Mouse (Mus musculus): ENCODE data around the gene Nudt1. TPM values are rescaled to one million over a fixed set of nuclear protein-coding genes. Genes with fewer than 3 reads are reported as not detected.

The Nudt1 gene
- polyA plus RNA-seq, 1 experiment from 2014 or later = 19.2 TPM

DNA sequence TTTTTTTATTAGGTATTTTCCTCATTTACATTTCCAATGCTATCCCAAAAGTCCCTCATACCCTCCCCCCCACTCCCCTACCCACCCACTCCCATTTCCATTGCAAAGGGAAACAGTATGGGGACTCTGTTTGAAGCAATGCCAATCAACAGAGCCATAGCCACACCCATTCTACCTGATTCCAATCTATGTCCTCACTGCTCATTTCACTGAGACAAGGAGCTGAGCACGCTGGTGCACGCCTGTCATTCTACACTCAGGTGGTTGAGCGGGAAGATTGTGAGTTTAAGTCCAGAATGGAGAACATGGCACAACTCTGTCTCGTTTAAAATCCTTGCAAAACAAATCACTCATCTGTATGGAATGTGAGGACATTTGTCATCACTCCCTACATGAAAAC lies 11.1 kb downstream of the Nudt1 start:
- Histone ChIP-seq H3K4me3 (ENCODE audit: low read depth, low read length) (no peak overlapping the region), H3K27me3 (ENCODE audit: control insufficient read depth, insufficient read depth, low read depth, low read length) (no peaks in the 10 kb centered on the region), H3K27ac (ENCODE audit: low read length) (no peak overlapping the region), H3K36me3 (ENCODE audit: control insufficient read depth, insufficient read depth, low read length) (peaks cover 8% of the 10 kb centered on the region), H3K9me3 (replicated peaks; ENCODE audit: control insufficient read depth, low read length, poor library complexity, severe bottlenecking) (no peaks in the 10 kb centered on the region), H3K4me2 (ENCODE audit: low read length) (no peak overlapping the region), H3K9ac (ENCODE audit: low read depth, low read length) (no peak overlapping the region), H3K4me1 (ENCODE audit: control insufficient read depth, insufficient read depth, low read length) (peaks cover 10% of the 10 kb centered on the region)
- ATAC-seq = no peak
- 70% methylated on average over 4 of the region's 4 CpGs for WGBS

DNA sequence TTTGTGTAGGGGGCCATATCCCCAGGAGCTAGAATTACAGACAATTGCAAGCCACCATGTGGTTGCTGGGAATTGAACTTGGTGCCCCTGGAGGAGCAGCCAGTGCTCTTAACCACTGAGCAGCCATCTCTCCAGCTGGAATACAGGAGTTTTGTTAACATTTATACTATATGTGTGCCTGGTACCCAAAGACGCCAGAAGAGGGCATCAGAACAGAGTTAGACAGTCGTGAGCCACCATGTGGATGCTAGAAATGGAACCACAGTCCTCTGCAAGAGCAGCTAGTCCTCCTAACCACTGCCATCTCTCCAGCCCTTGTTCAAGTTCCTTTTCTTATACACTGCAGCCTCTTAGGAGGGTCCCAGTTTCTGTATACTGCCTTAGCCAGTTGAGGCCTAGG lies 12.2 kb downstream of the Nudt1 start:
- no peak overlapping the region for H3K4me2 ChIP-seq (ENCODE audit: low read length)
- no peak overlapping the region for H3K27ac ChIP-seq (ENCODE audit: low read length)
- H3K9me3 ChIP-seq (replicated peaks; ENCODE audit: control insufficient read depth, low read length, poor library complexity, severe bottlenecking) = no peaks in the 10 kb centered on the region
- ATAC-seq = no peak
- no peak overlapping the region for H3K4me3 ChIP-seq (ENCODE audit: low read depth, low read length)
- no peak overlapping the region for H3K9ac ChIP-seq (ENCODE audit: low read depth, low read length)
- 35% methylated on average over 2 of the region's 2 CpGs for WGBS
- peaks cover 10% of the 10 kb centered on the region for H3K4me1 ChIP-seq (ENCODE audit: control insufficient read depth, insufficient read depth, low read length)
- H3K27me3 ChIP-seq (ENCODE audit: control insufficient read depth, insufficient read depth, low read depth, low read length) = no peaks in the 10 kb centered on the region
- H3K36me3 ChIP-seq (ENCODE audit: control insufficient read depth, insufficient read depth, low read length) = peaks cover 6% of the 10 kb centered on the region; the same call in 1 of the 2 replicates

DNA sequence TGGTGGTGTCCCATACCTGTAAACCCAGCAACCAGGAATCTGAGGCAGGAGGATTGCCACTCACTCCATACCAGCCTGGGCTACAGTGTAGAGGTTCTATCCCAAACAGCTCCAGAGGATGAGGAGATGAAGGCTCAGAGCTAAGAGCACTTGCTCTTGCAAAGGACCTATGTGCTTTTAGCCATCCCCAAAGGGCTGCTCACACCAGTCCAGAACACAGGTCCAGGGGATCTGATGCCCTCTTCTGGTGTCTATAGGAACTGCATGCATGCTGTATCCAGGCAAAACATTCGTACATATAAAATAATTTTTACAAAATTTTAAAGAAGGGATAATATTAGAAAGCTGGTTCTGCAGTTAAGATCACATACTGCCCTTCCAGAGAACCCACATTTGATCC lies 15.2 kb downstream of the Nudt1 start:
- Histone ChIP-seq H3K9ac (ENCODE audit: low read depth, low read length) (no peak overlapping the region), H3K4me2 (ENCODE audit: low read length) (no peak overlapping the region), H3K4me1 (ENCODE audit: control insufficient read depth, insufficient read depth, low read length) (no peaks in the 10 kb centered on the region), H3K9me3 (replicated peaks; ENCODE audit: control insufficient read depth, low read length, poor library complexity, severe bottlenecking) (no peaks in the 10 kb centered on the region), H3K27me3 (ENCODE audit: control insufficient read depth, insufficient read depth, low read depth, low read length) (no peaks in the 10 kb centered on the region), H3K4me3 (ENCODE audit: low read depth, low read length) (no peak overlapping the region), H3K36me3 (ENCODE audit: control insufficient read depth, insufficient read depth, low read length) (peaks cover 9% of the 10 kb centered on the region; the same call in 1 of the 2 replicates), H3K27ac (ENCODE audit: low read length) (no peak overlapping the region)
- 69% methylated on average over 1 of the region's 1 CpGs for WGBS
- no peak for ATAC-seq

DNA sequence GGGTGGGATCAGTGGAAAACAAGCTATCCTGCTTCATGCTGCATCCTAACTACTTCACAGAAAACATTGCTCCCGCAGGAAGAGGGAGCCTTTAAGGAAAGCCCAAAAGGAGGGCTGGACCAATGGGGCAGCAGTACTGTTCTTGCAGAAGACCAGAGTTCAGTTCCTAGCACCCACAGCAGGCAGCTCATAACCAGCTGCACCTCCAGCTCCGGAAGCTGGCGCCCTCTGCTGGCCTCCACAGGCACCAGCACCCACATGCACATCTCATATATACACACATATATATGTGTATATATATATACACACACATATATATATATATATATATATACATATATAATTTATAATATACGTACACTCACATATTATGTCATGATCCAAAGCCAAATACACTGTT lies 17.3 kb downstream of the Nudt1 start:
- Histone ChIP-seq H3K36me3 (ENCODE audit: control insufficient read depth, insufficient read depth, low read length) (peaks cover 9% of the 10 kb centered on the region; the same call in 1 of the 2 replicates), H3K9ac (ENCODE audit: low read depth, low read length) (no peak overlapping the region), H3K27ac (ENCODE audit: low read length) (no peak overlapping the region), H3K4me1 (ENCODE audit: control insufficient read depth, insufficient read depth, low read length) (no peaks in the 10 kb centered on the region), H3K27me3 (ENCODE audit: control insufficient read depth, insufficient read depth, low read depth, low read length) (no peaks in the 10 kb centered on the region), H3K4me3 (ENCODE audit: low read depth, low read length) (no peak overlapping the region), H3K9me3 (replicated peaks; ENCODE audit: control insufficient read depth, low read length, poor library complexity, severe bottlenecking) (no peaks in the 10 kb centered on the region), H3K4me2 (ENCODE audit: low read length) (no peak overlapping the region)
- WGBS = 96% methylated on average over 4 of the region's 4 CpGs
- no peak for ATAC-seq

DNA sequence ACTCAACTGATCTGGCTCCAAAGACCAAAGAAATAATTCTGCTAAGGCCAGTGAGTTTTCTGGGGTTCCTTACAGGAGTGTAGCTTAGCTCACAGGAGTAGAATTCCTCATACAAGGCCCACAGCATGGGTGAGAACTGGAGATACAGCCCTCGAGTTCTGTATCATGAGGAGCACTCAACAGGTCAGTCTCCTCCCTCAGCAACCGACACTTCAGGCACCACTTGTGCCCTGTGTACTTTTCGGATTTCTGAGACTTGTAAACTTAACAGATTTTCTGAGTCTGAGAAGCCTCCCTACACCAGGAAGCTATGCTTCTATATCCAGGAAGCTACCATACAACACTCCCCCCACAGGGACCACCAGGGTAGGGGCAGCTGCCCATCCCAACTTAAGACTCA lies 18.4 kb downstream of the Nudt1 start:
- no peak overlapping the region for H3K9ac ChIP-seq (ENCODE audit: low read depth, low read length)
- no peaks in the 10 kb centered on the region for H3K9me3 ChIP-seq (replicated peaks; ENCODE audit: control insufficient read depth, low read length, poor library complexity, severe bottlenecking)
- no peak overlapping the region for H3K27ac ChIP-seq (ENCODE audit: low read length)
- ATAC-seq = no peak
- H3K4me3 ChIP-seq (ENCODE audit: low read depth, low read length) = no peak overlapping the region
- 89% methylated on average over 3 of the region's 3 CpGs for whole genome bisulfite sequencing
- no peak overlapping the region for H3K4me2 ChIP-seq (ENCODE audit: low read length)
- H3K27me3 ChIP-seq (ENCODE audit: control insufficient read depth, insufficient read depth, low read depth, low read length) = no peaks in the 10 kb centered on the region
- no peaks in the 10 kb centered on the region for H3K4me1 ChIP-seq (ENCODE audit: control insufficient read depth, insufficient read depth, low read length)
- H3K36me3 ChIP-seq (ENCODE audit: control insufficient read depth, insufficient read depth, low read length) = peaks cover 12% of the 10 kb centered on the region; the same call in 1 of the 2 replicates

DNA sequence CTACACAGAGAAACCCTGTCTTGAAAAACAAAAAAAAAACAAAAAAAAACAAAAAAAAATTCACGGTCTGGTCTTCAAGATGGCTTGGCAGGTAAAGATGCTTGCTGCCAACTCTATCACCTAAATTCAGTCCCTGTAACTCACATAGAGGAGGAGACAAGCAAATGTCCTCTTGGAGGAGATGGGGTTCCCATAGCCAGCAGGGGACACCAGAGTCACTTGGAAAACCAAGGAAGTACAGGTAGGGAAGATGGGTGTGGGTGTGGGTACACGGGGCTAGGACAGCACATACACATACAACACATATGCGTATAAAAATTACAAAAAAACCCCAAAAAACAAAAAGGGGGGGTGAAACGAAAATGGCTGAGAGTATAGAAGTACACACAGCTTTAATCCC lies 21.4 kb downstream of the Nudt1 start:
- Histone ChIP-seq H3K9ac (ENCODE audit: low read depth, low read length) (no peak overlapping the region), H3K27ac (ENCODE audit: low read length) (no peak overlapping the region), H3K4me1 (ENCODE audit: control insufficient read depth, insufficient read depth, low read length) (no peaks in the 10 kb centered on the region), H3K9me3 (replicated peaks; ENCODE audit: control insufficient read depth, low read length, poor library complexity, severe bottlenecking) (no peaks in the 10 kb centered on the region), H3K4me2 (ENCODE audit: low read length) (no peak overlapping the region), H3K27me3 (ENCODE audit: control insufficient read depth, insufficient read depth, low read depth, low read length) (no peaks in the 10 kb centered on the region), H3K4me3 (ENCODE audit: low read depth, low read length) (no peak overlapping the region), H3K36me3 (ENCODE audit: control insufficient read depth, insufficient read depth, low read length) (peaks cover 21% of the 10 kb centered on the region)
- ATAC-seq = no peak
- 92% methylated on average over 4 of the region's 4 CpGs for WGBS

DNA sequence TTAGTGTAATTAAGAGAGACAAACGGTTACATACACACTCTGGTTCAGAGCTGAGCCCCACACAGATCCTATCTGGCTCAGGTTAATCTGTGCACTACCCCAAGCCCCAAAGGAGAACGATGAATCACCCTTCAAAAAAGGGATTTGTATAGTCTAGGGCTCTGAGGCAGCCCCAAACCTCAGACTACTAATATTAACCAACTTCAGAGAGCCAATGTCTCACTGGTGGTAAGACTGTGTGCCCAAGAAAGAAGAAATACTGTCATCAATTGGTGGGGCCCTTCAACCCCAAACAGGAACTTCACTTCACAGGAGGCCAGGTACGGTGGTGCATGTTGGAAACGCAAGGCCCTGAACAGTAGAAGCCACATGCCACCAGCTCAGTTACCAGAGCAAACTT lies 23.8 kb downstream of the Nudt1 start:
- 97% methylated on average over 4 of the region's 4 CpGs for WGBS
- Histone ChIP-seq H3K4me1 (ENCODE audit: control insufficient read depth, insufficient read depth, low read length) (no peaks in the 10 kb centered on the region), H3K9me3 (replicated peaks; ENCODE audit: control insufficient read depth, low read length, poor library complexity, severe bottlenecking) (no peaks in the 10 kb centered on the region), H3K4me3 (ENCODE audit: low read depth, low read length) (no peak overlapping the region), H3K9ac (ENCODE audit: low read depth, low read length) (no peak overlapping the region), H3K27me3 (ENCODE audit: control insufficient read depth, insufficient read depth, low read depth, low read length) (no peaks in the 10 kb centered on the region), H3K36me3 (ENCODE audit: control insufficient read depth, insufficient read depth, low read length) (peaks cover 18% of the 10 kb centered on the region), H3K4me2 (ENCODE audit: low read length) (no peak overlapping the region), H3K27ac (ENCODE audit: low read length) (no peak overlapping the region)
- ATAC-seq = no peak

DNA sequence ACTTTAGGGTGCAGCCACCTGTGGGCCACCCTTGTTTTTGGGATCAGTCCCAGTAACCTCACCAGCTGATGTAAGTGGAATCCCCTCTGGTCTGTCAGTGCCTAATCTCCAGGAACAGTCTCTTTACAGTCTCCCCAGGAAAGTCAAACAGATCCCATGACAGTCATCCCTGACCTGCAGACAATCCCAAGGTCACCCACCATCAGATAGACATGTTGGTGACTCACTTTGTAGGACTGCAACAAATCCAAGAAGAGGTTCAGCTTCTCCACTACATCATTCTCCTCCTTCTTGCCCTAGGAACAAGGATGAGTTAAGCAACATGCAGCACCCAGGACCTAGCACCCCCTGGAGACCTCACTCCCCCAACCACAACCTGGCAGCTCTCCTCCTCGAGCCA lies 24.6 kb downstream of the Nudt1 start:
- H3K4me3 ChIP-seq (ENCODE audit: low read depth, low read length) = no peak overlapping the region
- peaks cover 18% of the 10 kb centered on the region for H3K36me3 ChIP-seq (ENCODE audit: control insufficient read depth, insufficient read depth, low read length)
- H3K27me3 ChIP-seq (ENCODE audit: control insufficient read depth, insufficient read depth, low read depth, low read length) = no peaks in the 10 kb centered on the region
- H3K4me1 ChIP-seq (ENCODE audit: control insufficient read depth, insufficient read depth, low read length) = no peaks in the 10 kb centered on the region
- H3K4me2 ChIP-seq (ENCODE audit: low read length) = no peak overlapping the region
- no peak overlapping the region for H3K9ac ChIP-seq (ENCODE audit: low read depth, low read length)
- no peak for ATAC-seq
- WGBS = 94% methylated on average over 1 of the region's 1 CpGs
- H3K27ac ChIP-seq (ENCODE audit: low read length) = no peak overlapping the region
- no peaks in the 10 kb centered on the region for H3K9me3 ChIP-seq (replicated peaks; ENCODE audit: control insufficient read depth, low read length, poor library complexity, severe bottlenecking)

DNA sequence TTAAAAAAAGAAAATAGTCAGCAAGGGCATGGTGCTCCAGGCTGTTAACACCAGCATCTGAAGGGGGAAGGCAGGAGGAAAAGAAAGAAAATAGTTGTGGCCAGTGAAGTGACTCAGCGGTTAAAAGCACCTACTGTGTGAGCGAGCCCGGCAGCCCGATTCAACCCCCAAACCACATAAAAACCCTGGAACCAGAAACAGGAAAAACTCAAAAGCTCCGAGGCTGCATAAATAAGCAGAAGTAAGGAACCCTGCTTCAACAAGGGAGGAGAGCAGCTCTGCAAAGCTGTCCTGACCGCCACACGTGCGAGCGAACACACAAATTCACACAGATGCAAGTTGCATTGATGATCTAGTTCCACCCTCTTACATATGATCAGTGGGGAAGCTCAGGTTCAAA lies 28.4 kb downstream of the Nudt1 start:
- WGBS = 97% methylated on average over 9 of the region's 9 CpGs
- peaks cover 34% of the 10 kb centered on the region for H3K36me3 ChIP-seq (ENCODE audit: control insufficient read depth, insufficient read depth, low read length)

More for the DNA sequence above, 28.4 kb downstream of the Nudt1 start:
- no peak overlapping the region for H3K4me2 ChIP-seq (ENCODE audit: low read length)
- no peaks in the 10 kb centered on the region for H3K9me3 ChIP-seq (replicated peaks; ENCODE audit: control insufficient read depth, low read length, poor library complexity, severe bottlenecking)
- H3K4me1 ChIP-seq (ENCODE audit: control insufficient read depth, insufficient read depth, low read length) = no peaks in the 10 kb centered on the region
- no peak overlapping the region for H3K27ac ChIP-seq (ENCODE audit: low read length)
- ATAC-seq = no peak
- H3K27me3 ChIP-seq (ENCODE audit: control insufficient read depth, insufficient read depth, low read depth, low read length) = no peaks in the 10 kb centered on the region
- no peak overlapping the region for H3K4me3 ChIP-seq (ENCODE audit: low read depth, low read length)
- H3K9ac ChIP-seq (ENCODE audit: low read depth, low read length) = no peak overlapping the region
